Mouse (Mus musculus): ENCODE measurements at regions not wholly inside any gene's neighbourhood (a gene's known extent, or its start where the extent isn't known, plus 50 kb on each side); places are given as distances from the start of the nearest gene placed in this dataset.
A peak's percentile ranks its signal among the peaks of the same experiment; 100 is the strongest.

DNA sequence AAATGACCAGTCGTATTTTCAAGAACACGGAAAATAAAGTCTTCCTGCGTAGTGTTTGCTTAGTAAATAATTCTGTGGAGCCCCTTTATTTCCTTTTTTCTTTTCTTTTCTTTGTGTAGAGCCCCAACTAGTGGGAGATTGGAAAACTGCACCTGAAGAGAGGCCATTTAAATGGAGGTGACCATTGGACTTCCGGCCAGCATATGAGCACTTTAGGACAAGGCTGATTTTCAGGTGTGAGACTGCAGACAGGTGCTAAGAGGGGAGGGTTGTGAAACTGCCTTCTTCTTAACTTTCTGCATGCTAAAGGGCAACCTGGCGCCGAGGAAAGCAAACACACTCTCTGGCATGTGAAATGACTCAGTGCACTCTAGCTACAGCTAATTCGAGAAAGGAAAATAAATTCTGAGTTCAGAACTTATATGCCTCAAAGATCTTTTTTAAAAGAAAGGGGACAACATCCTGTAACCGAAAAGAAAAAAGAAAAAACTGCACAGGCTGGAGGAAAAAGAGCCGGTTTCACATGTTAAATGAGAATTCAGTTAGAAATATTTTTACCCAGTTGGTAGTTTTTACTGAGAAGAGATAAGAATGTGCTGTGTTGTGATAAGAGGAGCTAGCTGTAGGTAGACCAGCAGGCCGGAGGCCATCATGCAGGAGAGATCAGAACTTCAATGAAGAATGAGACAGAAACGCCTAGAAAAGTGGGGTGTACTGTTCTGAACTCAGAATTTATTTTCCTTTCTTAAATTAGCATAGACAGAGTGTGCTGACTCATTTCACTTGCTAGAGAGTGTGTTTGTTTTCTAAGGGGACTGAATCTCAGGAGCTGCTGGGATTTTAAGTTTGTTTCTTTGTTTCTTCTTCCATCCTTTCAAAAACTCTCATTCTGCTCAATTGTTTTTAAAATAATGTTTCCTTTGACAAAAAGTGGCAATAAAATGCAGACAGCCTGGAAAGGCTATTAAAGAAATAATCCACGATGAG is 65.8 kb upstream of the Prep start:
- peak overlapping the region; percentile 40 for H3K9ac ChIP-seq (ENCODE audit: low read depth, low read length, severe bottlenecking)
- ATAC-seq (ENCODE audit: low FRiP score, low read depth) = no peak
- TF ChIP-seq POLR2A (IDR thresholded peaks at IDR 0.05; ENCODE audit: borderline replicate concordance, extremely low read depth, insufficient read depth, insufficient read length) = no peak
- 47% methylated on average over 12 of the region's 12 CpGs for WGBS
- DNase-seq (ENCODE audit: low spot score) = peak; percentile 36
- H3K27me3 ChIP-seq (ENCODE audit: control insufficient read depth, insufficient read depth, low read length) = no peaks in the 10 kb centered on the region
- H3K27ac ChIP-seq (replicated peaks; ENCODE audit: low read depth, low read length) = 0 out of 2 replicates have a peak overlapping the region, but pooled peaks have one; percentile 1
- H3K4me2 ChIP-seq (replicated peaks; ENCODE audit: low read depth, low read length, severe bottlenecking) = peak overlapping the region; percentile 53
- peak overlapping the region; percentile 20 for H3K4me3 ChIP-seq (replicated peaks; ENCODE audit: low read length)
- H3K9me3 ChIP-seq (ENCODE audit: control insufficient read depth, low read length) = no peaks in the 10 kb centered on the region
- H3K4me1 ChIP-seq (ENCODE audit: control insufficient read depth, insufficient read depth, low read length) = peaks cover 31% of the 10 kb centered on the region
- H3K36me3 ChIP-seq (ENCODE audit: control insufficient read depth, insufficient read depth, low read length) = no peaks in the 10 kb centered on the region

DNA sequence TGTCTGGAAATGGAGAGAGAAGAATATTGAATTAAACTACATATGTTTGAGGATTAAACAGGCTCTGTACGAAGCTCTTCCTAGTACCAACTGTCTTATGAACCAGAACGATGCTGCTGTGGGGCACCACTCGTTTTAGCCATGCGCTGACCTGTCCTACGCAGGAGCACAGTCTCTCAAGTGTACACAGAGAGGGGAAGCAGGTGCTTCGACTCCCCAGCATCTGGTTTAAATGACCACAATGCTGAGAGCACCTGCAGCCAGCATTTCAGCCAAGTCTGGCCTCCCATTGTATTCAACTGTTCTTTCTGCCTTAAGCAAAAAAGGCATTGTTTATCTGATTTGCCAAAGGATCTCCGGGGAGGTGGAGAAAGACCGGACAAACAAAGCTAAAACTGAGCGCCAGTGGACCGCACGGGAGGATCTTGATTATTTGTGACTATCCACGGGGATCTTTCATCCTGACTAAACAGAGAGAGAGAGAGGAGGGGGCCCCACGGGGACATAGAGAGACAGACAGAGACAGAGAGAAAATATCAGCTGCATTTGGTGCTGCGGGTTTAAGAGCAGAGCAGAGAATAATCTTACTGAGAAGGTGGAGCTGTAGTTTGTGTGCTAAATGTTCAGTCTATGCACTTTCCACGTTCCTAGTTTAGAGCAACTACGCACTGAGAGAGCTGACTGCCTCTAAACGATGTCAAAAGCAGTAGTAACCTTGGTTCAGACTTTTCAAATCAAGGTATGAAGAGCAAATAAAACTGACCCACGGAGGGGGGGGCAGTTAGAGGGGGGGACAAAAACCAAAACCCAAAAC is 66.8 kb upstream of the Prep start:
- no peak for TF ChIP-seq POLR2A (IDR thresholded peaks at IDR 0.05; ENCODE audit: borderline replicate concordance, extremely low read depth, insufficient read depth, insufficient read length)
- ATAC-seq (ENCODE audit: low FRiP score, low read depth) (no peak), DNase-seq (ENCODE audit: low spot score) (no peak)
- 31% methylated on average over 18 of the region's 18 CpGs for WGBS
- Histone ChIP-seq H3K9me3 (ENCODE audit: control insufficient read depth, low read length) (no peaks in the 10 kb centered on the region), H3K4me3 (replicated peaks; ENCODE audit: low read length) (peak overlapping the region; percentile 20), H3K4me1 (ENCODE audit: control insufficient read depth, insufficient read depth, low read length) (peaks cover 33% of the 10 kb centered on the region), H3K27me3 (ENCODE audit: control insufficient read depth, insufficient read depth, low read length) (no peaks in the 10 kb centered on the region), H3K9ac (ENCODE audit: low read depth, low read length, severe bottlenecking) (peak overlapping the region; percentile 40), H3K4me2 (replicated peaks; ENCODE audit: low read depth, low read length, severe bottlenecking) (peak overlapping the region; percentile 53), H3K36me3 (ENCODE audit: control insufficient read depth, insufficient read depth, low read length) (no peaks in the 10 kb centered on the region), H3K27ac (replicated peaks; ENCODE audit: low read depth, low read length) (0 out of 2 replicates have a peak overlapping the region, but pooled peaks have one; percentile 1)

- Histone ChIP-seq H3K4me3 (replicated peaks; ENCODE audit: low read length) (no peak overlapping the region), H3K36me3 (ENCODE audit: control insufficient read depth, insufficient read depth, low read length) (no peaks in the 10 kb centered on the region), H3K27me3 (ENCODE audit: control insufficient read depth, insufficient read depth, low read length) (no peaks in the 10 kb centered on the region), H3K4me2 (replicated peaks; ENCODE audit: low read depth, low read length, severe bottlenecking) (peak overlapping the region; percentile 47; the same call in 1 of the 2 replicates), H3K9ac (ENCODE audit: low read depth, low read length, severe bottlenecking) (peak overlapping the region; percentile 21; the same call in 1 of the 2 replicates), H3K9me3 (ENCODE audit: control insufficient read depth, low read length) (no peaks in the 10 kb centered on the region), H3K4me1 (ENCODE audit: control insufficient read depth, insufficient read depth, low read length) (peaks cover 30% of the 10 kb centered on the region; the same call in 1 of the 2 replicates), H3K27ac (replicated peaks; ENCODE audit: low read depth, low read length) (no peak overlapping the region)
- no peak for TF ChIP-seq POLR2A (IDR thresholded peaks at IDR 0.05; ENCODE audit: borderline replicate concordance, extremely low read depth, insufficient read depth, insufficient read length)
- DNase-seq (ENCODE audit: low spot score) (no peak), ATAC-seq (ENCODE audit: low FRiP score, low read depth) (peak; percentile 28; the same call in 1 of the 2 replicates)
- 8% methylated on average over 4 of the region's 4 CpGs for WGBS
Measured at GRCm38 (mm10) chr10:44997906-44998289, 69.1 kb upstream of the Prep start.

DNA sequence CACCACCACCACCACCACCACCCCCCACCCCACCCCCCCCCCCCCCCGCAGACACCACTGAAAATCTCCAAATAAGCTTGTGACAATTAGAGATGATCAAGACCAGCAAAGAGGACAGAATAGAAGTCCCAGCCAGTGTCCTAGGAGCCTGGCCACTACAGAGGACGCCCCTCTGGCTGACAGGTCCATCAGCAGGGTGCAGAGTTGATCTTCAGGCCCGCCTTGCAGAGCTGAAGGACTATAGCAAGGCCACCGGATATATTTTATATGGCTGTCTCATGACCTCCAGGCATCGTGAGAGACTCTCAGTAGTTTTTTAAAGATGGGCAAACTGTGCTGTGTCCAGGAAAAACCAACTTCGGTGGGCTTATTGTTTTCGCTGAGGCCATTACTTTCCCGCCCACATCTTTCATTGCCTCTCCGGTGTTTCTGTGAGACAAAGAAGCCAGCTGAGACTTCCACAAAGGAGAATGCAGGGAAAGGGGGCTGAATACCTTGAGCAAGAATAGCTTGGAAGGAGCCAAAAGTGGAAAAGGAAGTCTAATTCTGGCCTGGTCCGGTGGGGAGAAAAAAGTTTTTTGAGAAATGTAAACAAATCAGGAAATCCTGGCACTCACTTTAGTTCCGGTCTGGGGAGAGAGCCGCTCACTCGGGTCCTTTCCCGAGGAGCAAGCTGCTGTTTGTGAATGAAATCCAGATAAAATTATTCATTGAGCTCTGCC is 69.7 kb upstream of the Prep start:
- Histone ChIP-seq H3K36me3 (ENCODE audit: control insufficient read depth, insufficient read depth, low read length) (no peaks in the 10 kb centered on the region), H3K9me3 (ENCODE audit: control insufficient read depth, low read length) (no peaks in the 10 kb centered on the region), H3K4me3 (replicated peaks; ENCODE audit: low read length) (no peak overlapping the region), H3K27me3 (ENCODE audit: control insufficient read depth, insufficient read depth, low read length) (no peaks in the 10 kb centered on the region), H3K9ac (ENCODE audit: low read depth, low read length, severe bottlenecking) (peak overlapping the region; percentile 21; the same call in 1 of the 2 replicates), H3K4me2 (replicated peaks; ENCODE audit: low read depth, low read length, severe bottlenecking) (peak overlapping the region; percentile 47), H3K4me1 (ENCODE audit: control insufficient read depth, insufficient read depth, low read length) (peaks cover 26% of the 10 kb centered on the region; the same call in 1 of the 2 replicates), H3K27ac (replicated peaks; ENCODE audit: low read depth, low read length) (peak overlapping the region; percentile 14)
- DNase-seq (ENCODE audit: low spot score) = peak; percentile 67
- ATAC-seq (ENCODE audit: low FRiP score, low read depth) = peak; percentile 46; the same call in 1 of the 2 replicates
- no peak for TF ChIP-seq POLR2A (IDR thresholded peaks at IDR 0.05; ENCODE audit: borderline replicate concordance, extremely low read depth, insufficient read depth, insufficient read length)
- WGBS = 9% methylated on average over 14 of the region's 14 CpGs

All from limb, embryonic 14.5 days (tissue).